Mouse (Mus musculus) lung, adult 2 months (tissue): Measurements from ENCODE around the gene Thy1. TPM values are rescaled to one million over a fixed set of nuclear protein-coding genes. Genes with fewer than 3 reads are reported as not detected.
A peak's percentile ranks its signal among the peaks of the same experiment; 100 is the strongest.

Experiments
- DNase-seq: peaks from one replicate; pipeline ENCODE4 v3.0.0; 2022
- H3K4me1 ChIP-seq: fragments of 200-500 bp; 2 replicates; pipeline ENCODE4 v1.6.1; 2011; ENCODE audit warnings: low read length; ENCODE audit not compliant: control insufficient read depth, insufficient read depth
- H3K4me3 ChIP-seq: fragments of 200-500 bp; replicated peaks from 2 replicates; pipeline ENCODE3; 2011; ENCODE audit warnings: low read depth, mild to moderate bottlenecking, control low read depth, low read length; ENCODE audit errors: extremely low read depth
- CTCF ChIP-seq: fragments of 200-500 bp; IDR thresholded peaks from 2 replicates; pipeline ENCODE4 v1.5.1; 2011; ENCODE audit warnings: mild to moderate bottlenecking, low read length, control low read depth; ENCODE audit not compliant: insufficient read depth
- POLR2A ChIP-seq: fragments of 200-500 bp; IDR thresholded peaks from 2 replicates; pipeline ENCODE4 v1.6.1; 2011; ENCODE audit warnings: low read depth, mild to moderate bottlenecking, control low read depth, low read length, borderline replicate concordance; ENCODE audit errors: extremely low read depth
- WGBS: fragments of 180-500 bp; shearing (Covaris S2); methylation state at CpG from one replicate; pipeline ENCODE4 v1.1.7; 2018; 5-methylcytosine and 5-hydroxymethylcytosine counted together
- polyA plus RNA-seq: library from polyadenylated mRNA; depleted of rRNA; stranded (reverse); fragments of >200 nt; gene quantifications from 2 replicates; pipeline ENCODE4 v1.2.3, GENCODE M21; 2012

Thy1 gene
- polyA plus RNA-seq, 1 experiment, result 34.3 TPM

DNA sequence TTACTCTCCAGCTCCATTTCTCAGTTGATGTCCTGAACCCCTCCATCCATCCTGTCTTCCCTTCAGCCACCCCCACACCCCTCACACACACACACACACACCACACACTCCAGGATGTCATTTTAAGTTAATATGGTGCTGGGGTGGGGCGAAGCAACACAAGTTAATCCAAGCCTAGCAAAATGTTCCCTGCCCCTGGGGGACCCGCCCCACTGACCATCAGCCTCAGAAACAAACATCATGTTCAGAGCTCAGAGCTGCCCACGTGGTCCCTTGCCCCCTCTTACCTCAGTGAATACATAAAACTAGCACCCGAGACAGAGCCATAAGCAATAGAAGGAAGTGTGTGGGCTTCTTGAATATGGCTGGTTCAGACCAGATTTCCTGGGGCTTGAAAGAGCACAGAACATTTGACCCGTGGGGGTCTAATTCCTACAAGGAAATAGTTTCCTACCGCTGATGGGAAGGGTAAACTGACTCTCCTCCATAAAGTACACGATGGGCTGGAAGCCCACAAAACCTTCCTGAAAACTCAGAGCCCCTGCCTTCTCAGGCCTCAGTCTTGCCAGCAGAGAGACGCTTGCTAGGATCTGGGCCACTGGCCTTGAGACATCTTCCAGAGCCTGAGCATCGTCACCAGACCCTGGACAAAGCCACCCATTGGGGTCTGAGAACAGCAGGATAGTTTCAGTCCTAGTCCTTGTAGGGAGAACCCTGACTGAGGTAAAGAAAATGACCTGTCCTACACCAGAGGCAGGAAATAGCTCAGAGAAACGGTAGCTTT, 37.0 kb downstream of the Thy1 start:
- TF ChIP-seq POLR2A (no peak), CTCF (no peak)
- Histone ChIP-seq H3K4me3 (no peak overlapping the region), H3K4me1 (peaks cover 8% of the 10 kb centered on the region)
- no peak for DNase-seq
- 59% methylated on average over 10 of the region's 10 CpGs for WGBS

GRCm38 (mm10) chr9:44080953-44081352, 37.8 kb downstream of the Thy1 start:
- TF ChIP-seq POLR2A, result no peak
- TF ChIP-seq CTCF, result no peak
- 79% methylated on average over 5 of the region's 5 CpGs for WGBS
- Histone ChIP-seq H3K4me1 (peaks cover 12% of the 10 kb centered on the region), H3K4me3 (no peak overlapping the region)
- no peak for DNase-seq

GRCm38 (mm10) chr9:44081581-44081980, 38.4 kb downstream of the Thy1 start:
- no peak for TF ChIP-seq CTCF
- TF ChIP-seq POLR2A, result no peak
- H3K4me3 ChIP-seq, result no peak overlapping the region
- H3K4me1 ChIP-seq, result peaks cover 16% of the 10 kb centered on the region
- 84% methylated on average over 5 of the region's 5 CpGs for WGBS
- no peak for DNase-seq

DNA sequence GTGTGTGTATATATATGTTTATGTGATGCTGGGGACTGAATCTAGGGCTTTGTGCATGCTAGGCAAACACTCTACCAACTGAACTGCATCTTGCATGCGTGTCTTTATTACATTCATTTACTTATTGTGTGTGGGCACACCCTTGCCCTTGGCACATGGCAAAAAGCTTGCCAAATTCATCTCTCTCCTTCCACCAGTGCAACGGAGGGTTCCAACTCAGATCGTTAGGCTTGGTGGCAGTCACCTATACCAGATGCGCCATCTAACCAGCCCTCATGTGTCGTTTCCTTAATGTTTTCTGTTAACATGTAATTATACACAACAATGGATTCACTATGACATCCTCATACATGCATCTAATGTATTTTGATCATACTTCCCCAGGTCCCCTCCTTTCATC, 39.1 kb downstream of the Thy1 start:
- H3K4me1 ChIP-seq, result peaks cover 16% of the 10 kb centered on the region
- WGBS, result 92% methylated on average over 5 of the region's 5 CpGs
- no peak for TF ChIP-seq CTCF
- no peak for TF ChIP-seq POLR2A
- no peak for DNase-seq
- no peak overlapping the region for H3K4me3 ChIP-seq

DNA sequence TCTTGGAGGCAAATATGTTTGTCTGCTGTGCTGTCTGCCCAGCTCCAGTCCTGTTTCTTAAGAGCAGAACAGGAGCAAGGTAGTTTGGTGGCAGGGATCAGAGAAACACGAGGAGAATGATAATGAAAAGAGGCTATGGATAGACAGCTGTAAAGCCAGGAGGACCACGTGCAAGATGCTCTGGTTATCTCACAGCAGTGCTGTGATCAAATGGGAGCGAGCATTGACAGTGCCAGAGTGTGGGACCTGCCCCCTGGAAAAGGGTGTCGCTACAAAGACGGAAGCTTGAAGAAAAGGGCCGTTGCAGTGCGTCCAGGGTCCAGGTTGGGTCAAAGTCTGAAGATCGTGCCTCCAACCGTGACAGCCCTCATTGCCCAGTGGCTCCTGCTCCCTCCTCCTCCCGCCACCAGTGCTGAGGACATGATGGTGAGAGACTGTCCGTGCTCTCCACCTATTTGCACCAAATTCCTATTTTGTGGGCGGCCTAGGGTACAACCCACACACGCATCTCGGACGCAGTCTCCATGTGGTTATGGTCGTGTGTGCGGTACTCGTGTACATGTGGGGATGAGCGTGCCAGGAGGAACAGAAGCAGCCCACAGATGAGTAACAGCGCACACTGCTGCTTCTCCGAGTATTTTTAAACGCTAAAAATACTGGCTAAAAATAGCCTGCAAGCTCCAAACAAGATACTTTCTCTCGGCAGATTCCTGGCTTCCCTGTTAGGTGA, 40.4 kb downstream of the Thy1 start:
- WGBS, result 22% methylated on average over 23 of the region's 23 CpGs
- TF ChIP-seq POLR2A (no peak), CTCF (no peak)
- Histone ChIP-seq H3K4me3 (no peak overlapping the region), H3K4me1 (peaks cover 14% of the 10 kb centered on the region)
- DNase-seq, result no peak

- Histone ChIP-seq H3K4me1 (peaks cover 12% of the 10 kb centered on the region), H3K4me3 (peak overlapping the region; percentile 40)
- 3% methylated on average over 14 of the region's 14 CpGs for WGBS
- DNase-seq, result no peak
- TF ChIP-seq CTCF (no peak), POLR2A (no peak)
Measured at GRCm38 (mm10) chr9:44084236-44084635, 41.1 kb downstream of the Thy1 start.

- peak; percentile 96 for DNase-seq
- Histone ChIP-seq H3K4me3 (peak overlapping the region; percentile 59), H3K4me1 (peaks cover 12% of the 10 kb centered on the region)
- peak; percentile 77 for TF ChIP-seq POLR2A
- no peak for TF ChIP-seq CTCF
- whole genome bisulfite sequencing, result under 1% methylated on average over 62 of the region's 62 CpGs
Measured at GRCm38 (mm10) chr9:44084659-44085229, 41.6 kb downstream of the Thy1 start.

GRCm38 (mm10) chr9:44085276-44085675, 42.1 kb downstream of the Thy1 start:
- 9% methylated on average over 10 of the region's 10 CpGs for WGBS
- TF ChIP-seq POLR2A, result no peak
- TF ChIP-seq CTCF, result no peak

DNA sequence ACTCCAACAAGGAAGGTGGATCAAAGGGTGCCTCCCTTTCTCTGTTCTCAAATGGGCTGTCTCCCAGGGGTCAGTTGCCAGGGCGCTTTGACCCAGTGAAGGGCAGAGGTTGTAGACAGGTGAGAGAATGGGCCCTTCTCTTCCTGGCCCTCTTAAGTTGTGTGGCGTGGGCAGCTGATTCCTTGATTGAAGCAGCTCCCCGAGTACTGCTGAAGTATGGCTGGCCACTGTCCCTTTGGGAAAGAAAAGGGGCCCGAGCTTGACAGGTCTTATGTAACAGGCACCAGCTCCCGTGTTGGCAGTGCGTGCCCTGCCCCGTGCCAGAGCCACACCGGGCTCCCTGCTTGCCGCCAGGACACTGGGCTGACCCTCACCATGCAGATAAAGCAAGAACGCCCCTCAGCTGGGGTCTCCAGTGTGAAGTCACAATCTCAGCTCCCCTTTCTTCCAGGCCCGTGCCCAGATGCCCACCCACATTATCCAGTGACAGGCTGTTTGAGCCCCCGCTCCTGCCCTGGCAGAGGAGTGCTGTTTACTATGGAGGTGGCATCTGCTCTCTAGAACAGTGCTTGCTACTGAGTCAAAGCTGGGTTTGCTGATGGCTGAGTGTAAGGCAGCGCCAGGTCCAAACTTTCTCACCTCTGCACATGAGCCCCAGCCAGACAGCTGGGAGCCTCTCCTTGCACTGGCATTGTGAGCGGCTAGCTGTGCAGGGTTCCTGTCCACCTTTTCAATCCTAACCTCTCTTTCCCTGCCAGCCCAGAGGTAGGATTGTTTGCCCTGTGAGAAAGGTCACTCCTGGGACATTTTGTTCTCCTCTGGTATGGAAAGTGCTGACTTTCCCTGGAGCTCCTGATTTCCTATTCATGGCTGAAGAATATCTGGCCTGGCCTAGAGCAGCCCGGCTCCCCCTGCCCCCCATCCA, 42.8 kb downstream of the Thy1 start:
- peak overlapping the region; percentile 46 for H3K4me3 ChIP-seq
- DNase-seq, result no peak
- TF ChIP-seq CTCF, result no peak
- TF ChIP-seq POLR2A, result peak; percentile 14; the same call in 1 of the 2 replicates
- 60% methylated on average over 15 of the region's 15 CpGs for WGBS
- H3K4me1 ChIP-seq, result peaks cover 12% of the 10 kb centered on the region

More at GRCm38 (mm10) chr9:44085276-44085675, 42.1 kb downstream of the Thy1 start:
- peaks cover 12% of the 10 kb centered on the region for H3K4me1 ChIP-seq
- DNase-seq, result no peak
- H3K4me3 ChIP-seq, result peak overlapping the region; percentile 59
